Mouse (Mus musculus) heart, embryonic 14.5 days (tissue): Measurements from ENCODE around the gene Fpr3. TPM values are rescaled to one million over a fixed set of nuclear protein-coding genes. Genes with fewer than 3 reads are reported as not detected.

Source experiments
- ATAC-seq: fragments of 200-750 bp; cut with Nextera tagmentation; 2 replicates; pipeline ENCODE4 v1.8.0; 2017; ENCODE audit warnings: low read depth, moderate TSS enrichment; ENCODE audit not compliant: insufficient number of reproducible peaks, insufficient read depth, low FRiP score
- H3K27ac ChIP-seq, 2 experiments: fragments of 200-500 bp in 1 of 2; fragments of 300-500 bp in 1 of 2; sonication (generic) in 1 of 2; replicated peaks in 1 of 2; 2 replicates each; pipeline ENCODE4 v1.5.1; 2012 to 2014; ENCODE audit warnings: low read depth in 2 of 2, low read length in 2 of 2, control low read depth in 1 of 2, mild to moderate bottlenecking in 1 of 2, mixed read lengths in 1 of 2; ENCODE audit not compliant: control insufficient read depth in 1 of 2, insufficient read depth in 1 of 2
- H3K27me3 ChIP-seq: fragments of 300-500 bp; sonication (generic); 2 replicates; pipeline ENCODE4 v1.6.1; 2014; ENCODE audit warnings: mild to moderate bottlenecking, low read length, control low read depth; ENCODE audit not compliant: control insufficient read depth, insufficient read depth
- H3K36me3 ChIP-seq: fragments of 300-500 bp; sonication (generic); 2 replicates; pipeline ENCODE4 v1.6.1; 2014; ENCODE audit warnings: mild to moderate bottlenecking, control low read depth, low read length, mixed read lengths; ENCODE audit not compliant: control insufficient read depth, insufficient read depth
- H3K4me1 ChIP-seq, 2 experiments: fragments of 200-500 bp in 1 of 2; fragments of 300-500 bp in 1 of 2; sonication (generic) in 1 of 2; 2 replicates each; pipeline ENCODE4 v1.6.1; 2012 to 2014; ENCODE audit warnings: low read length in 2 of 2, control low read depth in 1 of 2, mixed read lengths in 1 of 2; ENCODE audit not compliant: control insufficient read depth in 2 of 2, insufficient read depth in 2 of 2
- H3K4me2 ChIP-seq: fragments of 300-500 bp; sonication (generic); 2 replicates; pipeline ENCODE4 v1.6.1; 2014; ENCODE audit warnings: mild to moderate bottlenecking, low read length
- H3K4me3 ChIP-seq, 2 experiments: fragments of 200-500 bp in 1 of 2; fragments of 300-500 bp in 1 of 2; sonication (generic) in 1 of 2; 2 replicates each; pipeline ENCODE4 v1.5.1; 2012 to 2014; ENCODE audit warnings: low read length in 2 of 2, mild to moderate bottlenecking in 2 of 2, control low read depth in 1 of 2, low read depth in 1 of 2, moderate library complexity in 1 of 2; ENCODE audit not compliant: control insufficient read depth in 1 of 2, insufficient read depth in 1 of 2
- H3K9ac ChIP-seq: fragments of 300-500 bp; sonication (generic); 2 replicates; pipeline ENCODE4 v1.6.1; 2014; ENCODE audit warnings: mild to moderate bottlenecking, low read length
- H3K9me3 ChIP-seq: fragments of 300-500 bp; sonication (generic); 2 replicates; pipeline ENCODE4 v1.6.1; 2016; ENCODE audit warnings: low read length, control low read depth; ENCODE audit not compliant: control insufficient read depth
- WGBS: fragments of 180-500 bp; shearing (Covaris S2); extraction: QIAGEN DNeasy Blood & Tissue Kit; methylation state at CpG from one replicate; pipeline ENCODE4 v1.1.7; 2014; 5-methylcytosine and 5-hydroxymethylcytosine counted together
- polyA plus RNA-seq: library from polyadenylated mRNA; unstranded; fragments of >200 nt; fragmentation: Nextera tagmentation; extraction: Ambion mirVana; gene quantifications from 2 replicates; pipeline ENCODE4 v1.2.1, GENCODE M21; 2014

Fpr3 gene
- polyA plus RNA-seq, 1 experiment from 2014 or later, result not detected

DNA sequence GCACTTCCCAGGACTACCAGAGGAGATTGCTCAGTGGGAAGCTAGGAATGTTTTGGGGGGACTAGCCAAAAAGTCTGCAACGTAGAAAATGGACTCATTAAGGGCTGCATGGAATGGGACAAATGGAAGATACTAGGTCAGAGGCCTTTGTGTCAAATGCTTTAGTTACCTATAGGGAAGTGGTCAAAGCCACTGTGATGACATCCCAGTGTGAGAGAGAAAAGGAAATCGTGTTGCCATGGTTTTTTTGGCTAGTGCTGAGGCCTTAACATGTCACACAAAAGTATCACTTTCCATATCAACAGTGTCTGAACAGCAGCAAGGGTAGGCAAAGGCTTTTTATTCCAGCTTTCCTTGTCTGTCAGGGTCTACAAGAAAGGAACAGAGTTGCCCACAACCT is 22.5 kb upstream of the Fpr3 start:
- ATAC-seq, result no peak
- H3K4me3 ChIP-seq, result no peak overlapping the region
- WGBS, result 53% methylated on average over 2 of the region's 2 CpGs
- H3K27ac ChIP-seq, result no peak overlapping the region
- H3K9me3 ChIP-seq, result no peaks in the 10 kb centered on the region
- H3K9ac ChIP-seq, result no peak overlapping the region
- H3K36me3 ChIP-seq, result peaks cover 35% of the 10 kb centered on the region
- no peak overlapping the region for H3K4me2 ChIP-seq
- no peaks in the 10 kb centered on the region for H3K27me3 ChIP-seq
- no peaks in the 10 kb centered on the region for H3K4me1 ChIP-seq

DNA sequence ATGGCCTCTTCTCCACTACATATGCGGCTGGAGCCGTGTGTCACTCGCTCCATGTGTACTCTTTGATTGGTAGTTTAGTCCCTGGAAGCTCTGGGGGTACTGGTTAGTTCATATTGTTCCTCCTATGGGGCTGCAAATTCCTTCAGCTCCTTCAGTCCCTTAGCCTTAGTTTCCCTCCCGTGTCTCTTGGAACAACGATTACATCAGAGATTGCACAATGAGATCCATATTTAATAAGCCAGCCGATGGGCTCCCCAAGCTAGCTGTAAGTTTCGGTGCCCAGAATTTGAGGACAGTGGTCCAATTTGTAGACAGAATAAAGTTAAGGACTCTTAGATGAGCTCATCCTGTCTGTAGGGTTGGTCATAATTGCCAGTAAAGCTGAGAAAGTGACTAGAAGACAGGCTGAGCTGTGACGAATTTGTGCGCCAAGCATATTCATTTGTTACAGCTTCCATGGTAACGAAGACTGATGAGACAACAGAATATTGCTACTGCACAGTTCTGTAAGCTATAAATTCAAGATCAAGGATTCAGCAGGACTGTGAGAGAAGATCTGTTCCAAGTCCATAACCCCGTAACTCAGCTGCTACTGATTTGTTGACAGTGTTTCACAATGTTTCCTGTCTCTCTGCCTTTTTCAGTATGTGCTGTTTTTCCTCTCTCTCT is 20.7 kb upstream of the Fpr3 start:
- Histone ChIP-seq H3K9ac (no peak overlapping the region), H3K4me1 (no peaks in the 10 kb centered on the region), H3K9me3 (no peaks in the 10 kb centered on the region), H3K36me3 (peaks cover 35% of the 10 kb centered on the region), H3K4me2 (no peak overlapping the region), H3K4me3 (no peak overlapping the region), H3K27me3 (no peaks in the 10 kb centered on the region), H3K27ac (no peak overlapping the region)
- no peak for ATAC-seq
- WGBS, result 84% methylated on average over 11 of the region's 11 CpGs

DNA sequence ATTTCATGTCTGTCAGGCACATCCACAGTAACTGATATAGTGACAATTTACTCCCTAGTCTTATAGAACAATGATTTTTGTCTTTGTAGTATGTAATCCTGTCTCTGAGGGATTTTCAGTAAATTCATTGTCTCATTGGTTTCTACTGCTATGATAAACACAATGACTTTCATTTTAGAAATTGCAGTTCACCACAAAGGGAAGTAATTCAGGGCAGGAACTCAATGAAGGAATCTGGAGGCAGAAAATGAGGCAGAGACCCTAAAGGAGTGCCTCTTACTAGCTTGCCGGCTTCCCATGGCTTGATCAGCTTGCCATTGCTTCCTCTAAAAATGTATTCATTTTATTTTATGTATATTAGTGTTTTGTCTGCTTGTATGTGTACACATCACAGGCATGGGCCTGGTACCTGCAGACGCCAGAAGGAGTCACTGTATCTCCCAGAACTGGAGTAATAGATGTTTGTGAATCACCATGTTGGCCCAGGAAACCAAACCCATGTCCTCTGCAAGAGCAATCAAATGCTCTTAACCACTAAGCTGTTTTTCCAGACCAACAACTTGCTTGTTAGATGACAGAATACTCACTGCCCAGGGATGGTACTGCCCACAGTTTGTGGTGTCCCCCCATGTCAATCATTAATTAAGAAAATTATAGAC is 16.6 kb upstream of the Fpr3 start:
- WGBS, result 69% methylated on average over 2 of the region's 2 CpGs
- peaks cover 7% of the 10 kb centered on the region; the same call in 1 of the 2 replicates for H3K9me3 ChIP-seq
- no peak overlapping the region for H3K27ac ChIP-seq
- H3K36me3 ChIP-seq, result peaks cover 3% of the 10 kb centered on the region; the same call in 1 of the 2 replicates
- no peaks in the 10 kb centered on the region for H3K27me3 ChIP-seq
- no peak for ATAC-seq
- H3K4me1 ChIP-seq, result no peaks in the 10 kb centered on the region
- H3K4me2 ChIP-seq, result no peak overlapping the region
- no peak overlapping the region for H3K9ac ChIP-seq
- no peak overlapping the region for H3K4me3 ChIP-seq

DNA sequence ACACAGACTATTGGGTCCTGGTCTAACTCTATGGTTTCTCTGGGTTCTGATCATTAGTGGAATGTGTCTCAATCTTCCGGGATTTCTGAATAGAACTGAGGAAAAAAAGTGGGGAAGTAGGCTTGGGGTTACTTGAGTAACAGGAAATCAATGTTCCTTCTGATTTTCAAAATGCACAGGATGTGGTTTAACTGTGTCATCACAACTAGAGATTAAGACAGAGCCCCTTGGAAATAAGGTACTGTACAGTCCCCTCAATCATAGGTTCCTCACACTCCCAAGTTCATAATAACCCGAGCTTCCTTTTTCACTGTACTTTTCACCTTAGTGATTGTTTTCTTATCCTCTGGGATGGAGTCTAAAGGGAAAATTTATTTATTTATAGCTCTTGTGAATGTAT is 16.0 kb upstream of the Fpr3 start:
- no peak for ATAC-seq
- Histone ChIP-seq H3K4me3 (no peak overlapping the region), H3K9ac (no peak overlapping the region), H3K4me1 (no peaks in the 10 kb centered on the region), H3K27me3 (no peaks in the 10 kb centered on the region), H3K27ac (no peak overlapping the region), H3K36me3 (no peaks in the 10 kb centered on the region), H3K4me2 (no peak overlapping the region), H3K9me3 (peaks cover 7% of the 10 kb centered on the region; the same call in 1 of the 2 replicates)
- 67% methylated on average over 2 of the region's 2 CpGs for WGBS

DNA sequence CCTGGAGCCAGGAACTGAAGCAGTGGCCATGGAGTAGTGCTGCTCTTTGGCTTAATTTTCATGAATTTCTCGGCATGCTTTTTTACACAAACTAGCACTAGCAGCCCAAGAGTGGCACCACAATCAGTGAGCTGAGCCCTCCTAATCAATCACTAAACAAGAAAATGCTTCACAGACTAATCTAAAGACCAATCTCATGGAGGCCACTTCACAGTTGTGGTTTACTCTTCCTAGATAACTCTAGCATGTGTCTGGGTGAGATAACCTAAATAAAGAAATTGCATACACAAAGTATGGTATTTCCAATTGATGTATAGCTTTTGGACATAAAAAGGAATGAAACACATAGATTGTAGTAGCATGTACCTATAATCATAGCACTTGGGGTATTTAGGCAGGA is 8.3 kb upstream of the Fpr3 start:
- Histone ChIP-seq H3K4me2 (no peak overlapping the region), H3K4me3 (no peak overlapping the region), H3K9me3 (no peaks in the 10 kb centered on the region), H3K27me3 (no peaks in the 10 kb centered on the region), H3K36me3 (no peaks in the 10 kb centered on the region), H3K4me1 (no peaks in the 10 kb centered on the region), H3K27ac (no peak overlapping the region), H3K9ac (no peak overlapping the region)
- WGBS, result 71% methylated on average over 1 of the region's 1 CpGs
- ATAC-seq, result no peak

DNA sequence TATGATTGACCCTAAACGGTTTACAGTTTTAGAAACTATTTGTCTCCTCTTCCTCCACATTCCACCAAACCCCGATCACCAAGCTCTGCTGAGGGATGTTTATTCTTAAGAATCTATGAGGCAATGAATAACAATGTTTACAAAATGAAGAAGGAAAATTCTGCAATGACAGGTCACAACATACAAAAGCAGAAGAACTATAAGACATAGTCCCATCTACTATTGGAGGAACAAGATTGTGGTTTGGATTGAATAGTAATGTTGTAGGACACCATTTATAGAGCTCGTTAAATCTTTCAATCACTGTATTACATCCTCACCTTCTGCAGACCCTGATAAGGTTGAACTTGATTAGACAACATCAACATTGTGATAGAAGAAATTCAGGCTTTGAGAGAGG is 5.0 kb upstream of the Fpr3 start:
- H3K9me3 ChIP-seq, result no peaks in the 10 kb centered on the region
- ATAC-seq, result no peak
- 74% methylated on average over 3 of the region's 3 CpGs for WGBS

DNA sequence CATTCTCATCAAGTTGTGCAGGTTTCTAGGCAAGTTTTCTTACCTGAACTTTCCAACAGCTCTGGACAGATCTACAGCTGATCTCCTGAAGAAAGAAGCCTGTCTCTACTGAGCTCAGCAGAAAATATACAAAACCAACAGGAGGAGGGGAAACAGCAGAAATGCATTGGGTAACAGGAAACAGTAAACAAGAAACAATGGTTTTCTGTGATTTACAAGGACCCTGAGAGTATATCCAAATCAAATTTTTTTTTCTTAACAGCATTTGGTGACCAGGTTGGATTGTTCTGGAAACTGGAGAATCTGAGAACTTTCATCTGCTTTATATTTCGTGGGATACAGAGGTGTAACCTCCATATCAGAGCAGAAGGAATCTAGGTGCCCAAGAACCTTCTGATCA is 3.8 kb upstream of the Fpr3 start, which contains the start of gene Fpr1:
TSS of gene Fpr1 (minus strand) at position 101 of the 400 bp plus-strand sequence.
- no peaks in the 10 kb centered on the region for H3K27me3 ChIP-seq
- 56% methylated on average over 1 of the region's 1 CpGs for WGBS
- no peaks in the 10 kb centered on the region for H3K9me3 ChIP-seq
- no peak within 1 kb of the TSS for H3K4me3 ChIP-seq
- no peaks in the 10 kb centered on the region for H3K4me1 ChIP-seq
- ATAC-seq, result no peak
- no peaks in the 10 kb centered on the region for H3K36me3 ChIP-seq
- H3K4me2 ChIP-seq, result no peak within 1 kb of the TSS
- no peak within 1 kb of the TSS for H3K9ac ChIP-seq
- H3K27ac ChIP-seq, result no peak within 1 kb of the TSS

More for the DNA sequence above, 5.0 kb upstream of the Fpr3 start:
- Histone ChIP-seq H3K36me3 (no peaks in the 10 kb centered on the region), H3K9ac (no peak overlapping the region), H3K4me2 (no peak overlapping the region), H3K27me3 (no peaks in the 10 kb centered on the region), H3K4me3 (no peak overlapping the region), H3K4me1 (no peaks in the 10 kb centered on the region), H3K27ac (no peak overlapping the region)
